Mouse (Mus musculus) olfactory bulb, adult 2 months (tissue): ENCODE data around the gene Tmem258.

Experiments used
- CTCF ChIP-seq: fragments of 200-500 bp; IDR thresholded peaks from 2 replicates; pipeline ENCODE4 v1.5.1; 2012; ENCODE audit warnings: low read depth, mild to moderate bottlenecking, low read length, moderate library complexity; ENCODE audit not compliant: insufficient read depth
- POLR2A ChIP-seq: fragments of 200-500 bp; IDR thresholded peaks from 2 replicates; pipeline ENCODE4 v1.6.1; 2012; ENCODE audit warnings: mild to moderate bottlenecking, low read depth, low read length, moderate library complexity; ENCODE audit not compliant: insufficient read depth

- TF ChIP-seq CTCF, result no peak
- TF ChIP-seq POLR2A, result no peak
Observed at GRCm38 (mm10) chr19:10198286-10198685, 5.5 kb upstream of the Tmem258 start.
